Mouse (Mus musculus) CD8-positive naive resting alpha-beta T cell, adult 2 months (primary cell): ENCODE data around the gene Ciao1.
"Not testable (repeated sequence)": the region's sequence is repeated elsewhere in the genome, so short reads cannot be mapped to it uniquely, and the experiment has no call there.

ENCODE experiments used
- DNase-seq, 2 experiments: peaks; one replicate each; pipeline ENCODE4 v3.0.0; 2022; ENCODE audit warnings: low read depth in 2 of 2, low spot score in 2 of 2

Gene Ciao1

DNA sequence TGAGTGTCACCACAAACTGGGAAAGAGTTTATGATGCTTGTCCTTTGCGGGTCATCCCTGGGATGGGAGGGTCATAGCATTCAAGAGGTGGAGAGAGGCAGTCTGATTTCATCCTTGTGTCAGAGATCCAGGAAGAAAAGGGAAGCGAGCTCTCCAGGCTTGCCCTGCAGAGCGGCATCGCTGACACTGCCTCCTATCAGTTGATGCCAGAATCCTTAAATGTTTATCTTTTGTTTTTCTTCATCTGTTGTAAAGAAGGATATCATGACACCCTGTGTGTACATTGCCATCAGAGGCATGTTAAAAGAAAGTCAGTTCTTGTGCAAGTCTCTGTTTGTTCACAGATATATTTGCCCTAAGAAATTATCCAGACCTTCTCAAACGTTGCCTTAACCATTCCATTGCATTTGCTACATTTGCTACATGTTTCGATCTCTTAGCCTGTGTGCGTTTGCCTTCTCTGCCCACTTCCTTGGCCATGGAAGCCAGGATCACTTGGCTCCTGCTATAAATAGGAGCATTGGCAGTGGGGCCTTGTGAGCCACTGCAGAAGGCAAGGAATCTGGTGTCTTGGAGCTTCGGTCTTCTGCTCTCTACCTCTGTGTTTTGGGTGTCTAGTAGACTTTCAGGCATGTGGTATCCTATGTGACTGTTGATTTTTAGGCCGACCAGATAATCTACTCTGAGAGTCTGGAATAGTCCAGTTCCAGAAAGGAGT is 2.8 kb upstream of the Ciao1 start:
- DNase-seq = no peak

DNA sequence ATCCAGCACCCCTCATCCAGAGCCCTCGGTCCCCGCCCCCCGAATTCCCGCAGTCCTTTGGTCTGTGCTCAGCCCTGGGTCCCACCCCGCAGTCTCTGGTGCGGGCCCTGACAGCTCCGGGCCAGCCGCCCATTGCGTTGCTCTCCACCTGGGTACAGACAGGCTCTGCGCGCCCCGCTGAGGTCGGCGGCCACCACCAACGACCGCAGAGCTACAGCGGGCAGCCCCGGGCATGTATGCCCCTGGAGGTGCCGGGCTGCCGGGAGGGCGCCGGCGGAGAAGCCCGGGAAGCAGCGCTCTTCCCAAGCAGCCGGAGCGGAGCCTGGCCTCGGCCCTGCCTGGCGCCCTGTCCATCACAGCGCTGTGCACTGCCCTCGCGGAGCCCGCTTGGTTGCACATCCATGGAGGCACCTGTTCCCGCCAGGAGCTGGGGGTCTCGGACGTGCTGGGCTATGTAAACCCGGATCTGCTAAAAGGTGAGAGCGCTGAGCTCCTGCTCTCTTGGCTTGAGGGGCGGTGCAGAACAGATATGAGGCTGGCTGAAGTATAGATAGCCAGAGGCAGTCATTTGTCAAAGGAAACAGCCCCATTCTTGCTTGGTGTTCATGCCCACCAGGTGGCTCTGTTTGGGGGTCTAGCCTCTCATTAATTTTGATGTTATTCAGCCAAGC is 853 bp upstream of the Ciao1 start:
- peak; percentile 24 to 41 for DNase-seq

DNA sequence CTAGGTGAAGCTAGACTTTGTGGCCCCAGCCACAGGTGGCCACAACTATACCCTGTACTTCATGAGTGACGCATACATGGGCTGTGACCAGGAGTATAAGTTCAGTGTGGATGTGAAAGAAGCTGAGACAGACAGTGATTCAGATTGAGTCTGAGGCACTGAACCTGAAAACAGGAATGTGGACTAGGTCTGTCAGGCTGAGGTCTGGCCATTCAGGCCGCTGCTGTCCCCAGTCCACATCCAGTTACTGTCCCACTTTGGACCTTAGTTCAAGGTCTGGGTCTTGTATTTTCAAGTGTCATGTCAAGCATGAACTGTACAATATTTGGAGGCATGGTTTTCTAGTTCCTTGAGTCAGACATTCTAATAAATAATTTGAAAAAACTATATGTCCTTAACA is 7.6 kb downstream of the Ciao1 start:
- no peak for DNase-seq

DNA sequence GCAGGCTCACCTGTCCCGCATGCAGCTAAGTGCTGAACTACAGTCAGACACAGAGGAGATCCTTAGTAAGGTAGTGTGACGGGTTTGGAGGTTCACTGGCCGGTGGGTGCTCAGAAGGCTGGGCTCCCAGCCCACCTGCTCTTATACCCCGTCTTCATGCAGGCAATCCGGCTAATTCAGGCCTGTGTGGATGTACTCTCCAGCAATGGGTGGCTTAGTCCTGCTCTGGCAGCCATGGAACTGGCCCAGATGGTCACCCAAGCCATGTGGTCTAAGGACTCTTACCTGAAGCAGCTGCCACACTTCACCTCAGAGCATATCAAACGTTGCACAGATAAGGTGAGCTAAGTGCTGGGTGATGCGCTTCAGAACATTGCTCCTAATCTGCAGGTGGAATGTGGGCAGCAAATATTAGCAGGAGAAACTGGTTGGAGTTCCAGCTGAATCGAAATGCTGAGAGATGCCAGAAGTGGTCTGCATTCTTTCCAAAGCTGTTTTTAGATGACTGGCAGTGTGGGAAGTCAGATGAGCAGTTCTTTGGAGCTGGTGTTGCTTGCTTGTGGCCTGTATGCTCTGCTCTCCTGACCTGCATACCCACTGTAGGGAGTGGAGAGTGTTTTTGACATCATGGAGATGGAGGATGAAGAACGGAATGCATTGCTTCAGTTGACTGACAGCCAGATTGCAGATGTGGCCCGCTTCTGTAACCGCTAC is 9.6 kb downstream of the Ciao1 start:
- DNase-seq = no peak

DNA sequence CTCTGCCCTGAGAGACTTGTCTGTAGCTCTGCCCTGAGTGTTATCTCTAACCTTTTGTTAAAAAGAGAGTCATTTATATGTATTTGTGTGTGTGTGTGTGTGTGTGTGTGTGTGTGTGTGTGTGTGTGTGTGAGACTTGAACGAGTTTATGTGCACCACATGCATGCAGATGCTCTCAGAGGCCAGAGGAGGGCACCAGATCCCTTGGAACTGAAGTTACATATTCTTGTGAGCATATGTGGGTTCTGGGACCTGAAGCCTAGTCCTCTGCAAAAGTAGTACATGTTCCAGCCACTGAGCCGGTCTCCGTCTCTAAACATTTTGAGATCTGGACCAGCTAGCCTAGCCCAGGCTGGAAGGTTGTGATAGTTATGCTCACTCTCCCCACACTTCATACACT is 22.4 kb downstream of the Ciao1 start:
- no peak for DNase-seq

DNA sequence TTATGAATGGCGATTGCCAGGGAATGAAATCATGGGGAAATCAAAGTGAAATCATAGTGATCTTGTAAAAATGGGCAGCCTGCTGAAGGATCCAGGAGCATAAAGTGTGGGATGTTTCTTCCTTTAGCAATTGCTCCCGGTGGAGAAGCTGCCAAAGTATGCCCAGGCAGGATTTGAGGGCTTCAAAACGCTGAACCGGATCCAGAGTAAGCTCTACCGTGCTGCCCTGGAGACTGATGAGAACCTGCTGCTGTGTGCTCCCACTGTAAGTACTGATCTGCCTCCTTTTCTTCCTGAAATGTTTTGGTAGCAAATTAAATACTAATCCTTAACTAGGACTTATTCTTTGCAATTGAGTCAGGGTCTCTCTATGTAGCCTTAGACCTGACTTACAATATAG is 29.9 kb downstream of the Ciao1 start:
- DNase-seq = no peak

DNA sequence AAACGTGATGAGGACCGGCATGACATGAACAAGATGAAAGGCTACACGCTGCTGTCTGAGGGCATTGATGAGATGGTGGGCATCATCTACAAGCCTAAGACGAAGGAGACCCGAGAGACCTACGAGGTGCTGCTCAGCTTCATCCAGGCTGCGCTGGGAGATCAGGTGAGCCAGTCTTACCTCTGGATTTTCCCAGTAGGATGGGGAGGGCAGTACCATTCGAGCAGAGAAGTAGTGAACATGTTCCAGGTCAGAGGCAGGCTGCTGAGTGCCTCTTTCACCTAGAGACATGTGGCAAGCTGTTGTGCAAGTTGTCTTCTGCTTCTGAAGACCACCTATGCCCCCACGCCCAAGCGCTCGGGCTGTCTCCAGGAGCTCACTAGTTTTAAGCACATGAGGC is 36.9 kb downstream of the Ciao1 start:
- no peak for DNase-seq

DNA sequence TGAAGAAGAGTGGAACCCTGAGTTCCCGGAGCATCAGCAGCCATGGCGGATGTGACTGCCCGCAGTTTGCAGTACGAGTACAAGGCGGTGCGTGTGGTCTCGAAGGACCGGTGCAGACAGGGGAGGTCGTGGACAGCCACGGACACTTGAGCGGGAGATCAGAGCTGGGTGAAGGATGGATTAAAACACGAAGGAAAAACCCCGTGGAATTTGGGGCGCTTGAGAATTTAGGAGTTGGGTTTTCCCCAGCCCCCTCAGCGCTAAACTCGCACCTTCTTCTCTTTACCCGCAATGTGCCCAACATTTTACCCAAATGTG is 39.2 kb downstream of the Ciao1 start:
- no peak for DNase-seq

DNA sequence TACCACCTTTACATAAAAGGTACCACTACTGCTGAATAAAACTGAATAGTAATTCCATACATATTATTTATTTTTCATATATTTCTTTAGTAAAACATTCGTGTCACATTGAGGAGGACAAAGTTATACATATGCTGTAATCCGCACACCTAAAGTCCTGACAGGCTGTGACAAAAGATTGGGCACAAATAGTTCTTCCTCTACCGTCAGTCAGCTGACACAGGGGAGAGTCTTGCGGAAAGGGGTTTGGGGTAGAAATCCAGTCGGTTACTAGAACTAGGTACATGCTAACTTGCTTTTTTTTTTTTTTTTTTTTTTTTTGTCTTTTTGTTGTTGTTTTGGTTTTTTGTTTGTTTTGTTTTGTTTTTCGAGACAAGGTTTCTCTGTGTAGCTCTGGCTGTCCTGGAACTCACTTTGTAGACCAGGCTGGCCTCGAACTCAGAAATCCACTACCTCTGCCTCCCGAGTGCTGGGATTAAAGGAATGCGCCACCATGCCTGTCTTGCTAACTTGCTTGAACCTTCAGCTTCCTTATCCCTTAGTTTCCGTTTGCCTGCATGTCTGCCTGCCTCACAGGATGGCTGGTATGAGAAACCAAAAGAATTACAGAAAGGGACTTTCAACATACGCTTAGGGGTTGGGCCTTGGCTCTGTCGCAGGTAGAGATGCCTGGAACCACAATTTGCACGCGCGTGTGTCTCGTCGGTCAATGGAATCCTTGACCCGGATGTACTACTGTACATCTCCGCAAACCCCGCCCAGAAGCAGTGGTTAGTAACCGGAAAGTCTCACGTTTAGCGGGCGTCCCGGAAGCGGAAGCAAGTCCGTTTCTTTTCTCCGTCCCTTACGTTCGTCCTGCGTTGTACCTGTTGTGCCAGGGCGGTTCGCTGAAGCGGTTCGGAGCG is 39.8 kb downstream of the Ciao1 start, which contains the start of the genes 1810024B03Rik and Snrnp200:
1810024B03Rik (minus strand) TSS at position 734 of the 905 bp plus-strand sequence.
Snrnp200 (plus strand) TSS at position 840 of the 905 bp plus-strand sequence.
- peak; percentile 92 to 95 for DNase-seq

DNA sequence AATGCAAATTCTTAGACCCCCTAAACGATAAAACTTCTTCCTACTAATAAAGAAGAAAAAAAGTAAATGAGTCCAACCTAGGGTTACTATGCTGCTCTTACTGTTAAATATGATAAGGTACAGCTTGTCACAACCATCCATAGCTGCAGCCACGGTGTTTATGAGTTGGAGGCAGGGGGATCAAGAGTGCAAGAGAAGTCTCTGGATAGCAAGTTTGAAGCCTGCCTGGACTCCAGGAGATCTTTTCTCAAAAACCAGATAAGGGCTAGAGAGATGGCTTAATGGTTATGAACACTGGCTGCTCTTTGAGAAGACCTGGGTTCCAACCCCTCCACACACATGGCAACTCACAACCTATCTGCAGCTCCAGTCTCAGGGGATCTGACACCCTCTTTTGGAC is 40.7 kb downstream of the Ciao1 start:
- DNase-seq = no peak

DNA sequence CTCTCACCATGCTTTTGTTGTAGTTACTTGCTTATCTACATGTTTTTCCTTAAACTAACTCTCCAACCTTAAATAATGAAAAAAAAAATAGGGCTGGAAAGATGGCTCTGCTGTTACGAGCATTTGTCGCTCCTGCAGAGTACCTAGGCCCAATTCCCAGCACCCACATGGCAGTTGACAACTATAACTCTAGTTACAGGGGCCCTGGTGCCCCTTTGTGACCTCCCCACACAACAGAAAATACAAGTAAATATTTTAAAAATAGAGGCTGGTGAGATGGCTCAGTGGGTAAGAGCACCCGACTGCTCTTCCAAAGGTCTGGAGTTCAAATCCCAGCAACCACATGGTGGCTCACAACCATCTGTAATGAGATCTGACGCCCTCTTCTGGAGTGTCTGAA is 41.7 kb downstream of the Ciao1 start:
- not testable (repeated sequence) for DNase-seq

DNA sequence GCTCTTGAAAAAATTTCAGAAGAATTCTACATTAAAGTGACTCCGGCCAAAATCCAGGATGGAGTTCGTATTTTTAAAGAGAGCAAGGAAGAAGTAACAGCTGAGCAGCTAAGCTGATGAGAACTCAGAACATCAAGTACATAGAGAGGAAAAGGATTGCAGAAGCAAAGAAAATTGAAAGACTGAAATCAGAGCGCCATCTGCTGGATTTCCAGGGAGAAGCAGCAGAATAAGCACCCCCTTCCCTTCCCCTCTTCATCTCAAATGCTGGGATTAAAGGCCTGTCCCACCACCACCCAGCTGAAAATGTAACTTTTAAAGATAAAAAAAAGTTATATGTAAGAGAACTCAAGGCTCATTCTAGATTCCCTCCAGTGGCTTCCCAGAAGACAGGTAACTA is 42.7 kb downstream of the Ciao1 start:
- peak; percentile 48 to 65 for DNase-seq
